Mouse (Mus musculus) neural tube, postnatal 0 days (tissue): ENCODE data around the gene Olfr1086. TPM values are rescaled to one million over a fixed set of nuclear protein-coding genes. Genes with fewer than 3 reads are reported as not detected.

Source experiments
- polyA plus RNA-seq: library from polyadenylated mRNA; unstranded; fragments of >200 nt; fragmentation: Nextera tagmentation; extraction: Ambion mirVana; gene quantifications from 2 replicates; pipeline ENCODE4 v1.2.1, GENCODE M21; 2015

The Olfr1086 gene
- not detected in 2 replicates for polyA plus RNA-seq

DNA sequence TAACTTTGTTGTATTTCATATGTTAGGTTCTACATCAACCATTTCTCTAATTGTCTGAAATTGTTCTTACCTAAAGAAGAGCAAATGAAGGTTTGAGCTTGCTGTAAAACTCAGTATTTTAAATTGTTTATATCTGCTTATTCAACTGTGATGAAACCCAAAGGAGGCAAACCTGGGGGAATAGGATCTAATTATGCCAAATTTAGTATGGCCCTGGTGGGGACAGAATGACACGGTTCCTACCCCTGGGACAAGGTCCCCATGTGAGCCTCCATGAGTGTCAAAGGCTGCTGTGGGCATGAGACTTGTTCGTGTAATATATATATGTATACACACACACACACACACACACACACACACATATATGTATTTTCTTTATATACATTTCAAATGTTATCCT lies at the start of gene Olfr1086:
Olfr1086 (minus strand) TSS at position 101 of the 400 bp plus-strand sequence.

DNA sequence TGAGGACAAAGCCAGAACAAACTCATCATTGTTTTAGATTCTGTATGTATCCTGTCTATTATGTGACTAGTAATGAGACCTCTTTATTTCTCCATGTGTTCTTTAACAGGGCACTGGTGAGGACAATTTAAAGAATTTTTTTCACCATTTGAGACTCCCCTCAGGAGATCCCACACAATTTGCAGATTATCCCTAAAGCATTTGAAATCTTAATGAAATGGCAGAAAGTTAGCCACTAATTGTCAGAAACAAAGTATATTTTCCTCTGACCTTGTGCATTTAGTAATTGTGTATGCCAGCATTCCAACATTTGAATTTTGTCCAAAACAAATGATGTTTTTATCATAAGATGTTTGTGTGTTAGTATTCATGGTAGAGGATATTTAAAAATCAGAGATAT lies 18.4 kb upstream of the Olfr1086 start, which contains the start of gene Olfr1087:
Olfr1087 (minus strand) TSS at position 101 of the 400 bp plus-strand sequence.

DNA sequence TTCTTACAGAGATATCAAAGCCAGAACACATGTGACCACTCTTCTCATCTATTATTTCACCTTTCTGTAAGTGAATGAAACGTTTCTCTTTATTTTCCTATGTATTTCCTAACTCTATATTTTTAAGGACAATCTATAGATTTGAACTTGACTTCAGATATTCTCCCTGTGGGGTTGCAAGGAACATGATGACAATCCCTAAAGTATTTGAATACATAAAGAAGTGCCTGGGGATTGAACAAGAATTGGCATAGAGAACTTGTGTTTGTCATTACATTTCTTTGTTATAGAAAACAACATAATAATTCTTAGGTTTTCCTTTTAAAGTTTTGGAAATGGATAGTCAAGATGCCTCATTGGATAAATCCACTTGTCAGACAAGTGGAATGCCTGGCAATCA lies 18.0 kb downstream of the Olfr1086 start, which contains the start of gene Olfr1085:
Olfr1085 (minus strand) TSS at position 101 of the 400 bp plus-strand sequence.

DNA sequence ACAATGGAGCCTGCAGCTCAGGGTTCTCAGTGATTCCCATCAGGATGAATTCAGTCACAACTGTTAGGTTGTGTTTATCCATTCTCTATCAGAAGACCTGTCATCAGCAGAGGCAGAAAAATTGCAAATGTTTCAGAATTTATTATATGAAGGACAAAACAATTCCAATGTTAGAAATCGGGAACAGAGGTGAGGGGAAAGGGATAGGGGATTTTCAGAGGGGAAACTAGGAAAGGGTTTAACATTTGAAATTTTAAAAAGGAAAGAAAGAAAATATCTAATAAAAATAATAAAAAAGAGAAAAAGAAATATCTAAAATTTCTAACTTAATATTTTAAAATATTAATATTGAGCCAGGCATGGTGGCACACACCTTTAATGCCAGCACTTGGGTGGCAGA lies 40.3 kb downstream of the Olfr1086 start, which contains the start of gene Olfr1084:
Olfr1084 (minus strand) TSS at position 101 of the 400 bp plus-strand sequence.

Other genes with a start within 250 kb of the Olfr1086 start
- gene Olfr1065, start 229.5 kb downstream of the Olfr1086 start, polyA plus RNA-seq = not detected in 2 replicates
- not detected in 2 replicates for gene Olfr1066, start 223.8 kb downstream of the Olfr1086 start, polyA plus RNA-seq
- not detected in 2 replicates for gene Olfr228, start 192.7 kb downstream of the Olfr1086 start, polyA plus RNA-seq
- gene Olfr1076, start 171.6 kb downstream of the Olfr1086 start, polyA plus RNA-seq = not detected in 2 replicates
- not detected in 2 replicates for gene Olfr1079, start 137.6 kb downstream of the Olfr1086 start, polyA plus RNA-seq
- not detected in 2 replicates for gene Olfr1080, start 121.9 kb downstream of the Olfr1086 start, polyA plus RNA-seq
- not detected in 2 replicates for gene Olfr1082, start 81.1 kb downstream of the Olfr1086 start, polyA plus RNA-seq
- not detected in 2 replicates for gene Olfr1084, start 40.4 kb downstream of the Olfr1086 start, polyA plus RNA-seq
- not detected in 2 replicates for gene Olfr1085, start 18.1 kb downstream of the Olfr1086 start, polyA plus RNA-seq
- gene Olfr1087, start 18.3 kb upstream of the Olfr1086 start, polyA plus RNA-seq = not detected in 2 replicates
- not detected in 2 replicates for gene Olfr1089, start 53.6 kb upstream of the Olfr1086 start, polyA plus RNA-seq
- not detected in 2 replicates for gene Olfr1090, start 78.9 kb upstream of the Olfr1086 start, polyA plus RNA-seq
- not detected in 2 replicates for gene Olfr1093, start 102.4 kb upstream of the Olfr1086 start, polyA plus RNA-seq
- not detected in 2 replicates for gene Olfr141, start 129.9 kb upstream of the Olfr1086 start, polyA plus RNA-seq
- gene Olfr1094, start 144.6 kb upstream of the Olfr1086 start, polyA plus RNA-seq = not detected in 2 replicates
- gene Olfr1095, start 171.6 kb upstream of the Olfr1086 start, polyA plus RNA-seq = not detected in 2 replicates
- not detected in 2 replicates for gene Gm13723, start 194.7 kb upstream of the Olfr1086 start, polyA plus RNA-seq
- not detected in 2 replicates for gene Olfr1097, start 212.1 kb upstream of the Olfr1086 start, polyA plus RNA-seq
- gene Olfr1098, start 244.5 kb upstream of the Olfr1086 start, polyA plus RNA-seq = not detected in 2 replicates